Comparison of ENCODE assay signal across 8 mouse cellular contexts in genomic region chr11:51649889-51650199, GRCm38 (mm10). TPM values are rescaled to one million over a fixed set of nuclear protein-coding genes. Genes with fewer than 3 reads are reported as not detected.
A peak's percentile ranks its signal among the peaks of the same experiment; 100 is the strongest.
DNase-seq lines count a peak whose midpoint lies in the region; ATAC-seq and TF ChIP-seq lines count a peak whose summit lies in the region.

No protein-coding gene starts in this region.

- peak; percentile 21 to 26 for DNase-seq in cerebellum, postnatal 10 days
- DNase-seq in cerebellum, adult 11 months: no peak
- DNase-seq in 416B (ENCODE audit: low read depth): peak; percentile 57
- peak; percentile 45 for DNase-seq in embryonic facial prominence, embryonic 11.5 days (ENCODE audit: low spot score)
- no peak for DNase-seq in frontal cortex, postnatal 14 days (ENCODE audit: low spot score in 2 of 2)
- no peak for DNase-seq in c-Kit-positive CD71-positive TER-119-positive erythroid progenitor cells, embryonic 14.5 days (ENCODE audit: low spot score)

- H3K9me3 ChIP-seq in embryonic facial prominence, embryonic 11.5 days (replicated peaks; ENCODE audit: control insufficient read depth, low read length): no peaks in the 10 kb centered on the region
- no peaks in the 10 kb centered on the region for H3K9me3 ChIP-seq in intestine, postnatal 0 days (ENCODE audit: control insufficient read depth)
- H3K9me3 ChIP-seq in midbrain, embryonic 16.5 days (replicated peaks; ENCODE audit: control insufficient read depth, low read length, poor library complexity, severe bottlenecking): no peaks in the 10 kb centered on the region

- H3K4me2 ChIP-seq in embryonic facial prominence, embryonic 11.5 days (ENCODE audit: low read depth, low read length): peak overlapping the region; percentile 89
- H3K4me2 ChIP-seq in intestine, postnatal 0 days (replicated peaks; ENCODE audit: low read depth): peak overlapping the region; percentile 95
- H3K4me2 ChIP-seq in midbrain, embryonic 16.5 days (ENCODE audit: low read length): peak overlapping the region; percentile 95

- WGBS in embryonic facial prominence, embryonic 11.5 days: 2% methylated on average over 7 of the region's 7 CpGs
- WGBS in intestine, postnatal 0 days: 4% methylated on average over 7 of the region's 7 CpGs
- WGBS in midbrain, embryonic 16.5 days: 7% methylated on average over 7 of the region's 7 CpGs

- no peak for TF ChIP-seq CTCF in intestine, postnatal 0 days (IDR thresholded peaks at IDR 0.05; ENCODE audit: low read depth)

- peak overlapping the region; percentile 62 for H3K4me3 ChIP-seq in embryonic facial prominence, embryonic 11.5 days (ENCODE audit: low read depth, low read length)
- peak overlapping the region; percentile 65 for H3K4me3 ChIP-seq in intestine, postnatal 0 days (ENCODE audit: low read depth, low read length)
- peak overlapping the region; percentile 77 for H3K4me3 ChIP-seq in midbrain, embryonic 16.5 days (ENCODE audit: low read depth, low read length)

- H3K4me1 ChIP-seq in embryonic facial prominence, embryonic 11.5 days (ENCODE audit: control insufficient read depth, insufficient read depth, low read length): peaks cover 5% of the 10 kb centered on the region
- H3K4me1 ChIP-seq in intestine, postnatal 0 days (replicated peaks; ENCODE audit: control insufficient read depth, insufficient read depth, low read length): peaks cover 8% of the 10 kb centered on the region
- H3K4me1 ChIP-seq in midbrain, embryonic 16.5 days (ENCODE audit: control insufficient read depth, insufficient read depth, low read length): peaks cover 14% of the 10 kb centered on the region

- H3K27ac ChIP-seq in embryonic facial prominence, embryonic 11.5 days (replicated peaks; ENCODE audit: low read depth, low read length): no peak overlapping the region
- H3K27ac ChIP-seq in intestine, postnatal 0 days (ENCODE audit: low read depth, low read length): peak overlapping the region; percentile 64; the same call in 1 of the 2 replicates
- no peak overlapping the region for H3K27ac ChIP-seq in midbrain, embryonic 16.5 days (ENCODE audit: low read length)

- peak overlapping the region; percentile 72 for H3K9ac ChIP-seq in embryonic facial prominence, embryonic 11.5 days (replicated peaks; ENCODE audit: low read length)
- H3K9ac ChIP-seq in intestine, postnatal 0 days (ENCODE audit: low read depth, low read length): peak overlapping the region; percentile 57
- peak overlapping the region; percentile 82 for H3K9ac ChIP-seq in midbrain, embryonic 16.5 days (ENCODE audit: low read depth, low read length)

- H3K27me3 ChIP-seq in embryonic facial prominence, embryonic 11.5 days (ENCODE audit: control insufficient read depth, insufficient read depth, low read length): peaks cover 4% of the 10 kb centered on the region
- no peaks in the 10 kb centered on the region for H3K27me3 ChIP-seq in intestine, postnatal 0 days (replicated peaks; ENCODE audit: control insufficient read depth, insufficient read depth, low read length)
- H3K27me3 ChIP-seq in midbrain, embryonic 16.5 days (ENCODE audit: control insufficient read depth, insufficient read depth, low read depth, low read length): peaks cover 6% of the 10 kb centered on the region; the same call in 1 of the 2 replicates

- ATAC-seq in embryonic facial prominence, embryonic 11.5 days (replicated peaks; ENCODE audit: insufficient number of reproducible peaks, low FRiP score, low TSS enrichment, low read depth): no peak
- no peak for ATAC-seq in intestine, postnatal 0 days
- no peak for ATAC-seq in midbrain, embryonic 16.5 days

- H3K36me3 ChIP-seq in embryonic facial prominence, embryonic 11.5 days (replicated peaks; ENCODE audit: control insufficient read depth, insufficient read depth, low read depth, low read length): no peaks in the 10 kb centered on the region
- H3K36me3 ChIP-seq in intestine, postnatal 0 days (ENCODE audit: control insufficient read depth, insufficient read depth): peaks cover 10% of the 10 kb centered on the region
- H3K36me3 ChIP-seq in midbrain, embryonic 16.5 days (ENCODE audit: control insufficient read depth, insufficient read depth, low read length): peaks cover 3% of the 10 kb centered on the region

RNA-seq across cellular contexts. Expression of gene N4bp3, which starts 0.8 kb away (rescaled TPM):
- 7.4 and 10.2 TPM in 2 replicates for polyA plus RNA-seq in embryonic facial prominence, embryonic 11.5 days (2014; fragmentation: Nextera tagmentation; extraction: Ambion mirVana)
- polyA plus RNA-seq in intestine, postnatal 0 days (2015; fragmentation: Nextera tagmentation; extraction: Ambion mirVana): 8.5 and 8.8 TPM in 2 replicates
- polyA plus RNA-seq in midbrain, embryonic 16.5 days (2015; fragmentation: Nextera tagmentation; extraction: Ambion mirVana): 19.6 and 22.3 TPM in 2 replicates

RNA-seq across cellular contexts. Expression of gene D930048N14Rik, which starts 0.9 kb away (rescaled TPM):
- polyA plus RNA-seq in embryonic facial prominence, embryonic 11.5 days (2014; fragmentation: Nextera tagmentation; extraction: Ambion mirVana): 0.88 and 1.1 TPM in 2 replicates
- polyA plus RNA-seq in intestine, postnatal 0 days (2015; fragmentation: Nextera tagmentation; extraction: Ambion mirVana): 1.1 and 1.3 TPM in 2 replicates
- 1.2 TPM in 2 replicates for polyA plus RNA-seq in midbrain, embryonic 16.5 days (2015; fragmentation: Nextera tagmentation; extraction: Ambion mirVana)

RNA-seq across cellular contexts. Expression of gene Rmnd5b, which starts 14.1 kb away (rescaled TPM):
- 36.0 and 39.0 TPM in 2 replicates for polyA plus RNA-seq in embryonic facial prominence, embryonic 11.5 days (2014; fragmentation: Nextera tagmentation; extraction: Ambion mirVana)
- polyA plus RNA-seq in intestine, postnatal 0 days (2015; fragmentation: Nextera tagmentation; extraction: Ambion mirVana): 32.4 and 34.2 TPM in 2 replicates
- polyA plus RNA-seq in midbrain, embryonic 16.5 days (2015; fragmentation: Nextera tagmentation; extraction: Ambion mirVana): 80.0 and 82.7 TPM in 2 replicates

RNA-seq across cellular contexts. Expression of gene Nhp2, which starts 30.3 kb away (rescaled TPM):
- polyA plus RNA-seq in embryonic facial prominence, embryonic 11.5 days (2014; fragmentation: Nextera tagmentation; extraction: Ambion mirVana): 169 and 174 TPM in 2 replicates
- 98.2 and 101 TPM in 2 replicates for polyA plus RNA-seq in intestine, postnatal 0 days (2015; fragmentation: Nextera tagmentation; extraction: Ambion mirVana)
- polyA plus RNA-seq in midbrain, embryonic 16.5 days (2015; fragmentation: Nextera tagmentation; extraction: Ambion mirVana): 83.7 and 85.9 TPM in 2 replicates

RNA-seq across cellular contexts. Expression of gene 0610009B22Rik, which starts 38.8 kb away (rescaled TPM):
- polyA plus RNA-seq in embryonic facial prominence, embryonic 11.5 days (2014; fragmentation: Nextera tagmentation; extraction: Ambion mirVana): 100 and 107 TPM in 2 replicates
- polyA plus RNA-seq in intestine, postnatal 0 days (2015; fragmentation: Nextera tagmentation; extraction: Ambion mirVana): 110 and 113 TPM in 2 replicates
- 91.5 and 106 TPM in 2 replicates for polyA plus RNA-seq in midbrain, embryonic 16.5 days (2015; fragmentation: Nextera tagmentation; extraction: Ambion mirVana)

Comparison
In these comparisons a context has a peak if more than half of its experiments do, and no peak if none do; other contexts are left out.
1. DNase-seq: peak in cerebellum, postnatal 10 days (2 of 2), 416B (single experiment) and embryonic facial prominence, embryonic 11.5 days (single experiment); none in cerebellum, adult 11 months (single experiment), frontal cortex, postnatal 14 days (0 of 2) and c-Kit-positive CD71-positive TER-119-positive erythroid progenitor cells, embryonic 14.5 days (single experiment).
2. Peak in every context shown above with its lines, with median percentiles within 50 percentile points of each other: H3K4me2 ChIP-seq, H3K4me3 ChIP-seq and H3K9ac ChIP-seq.